Mouse (Mus musculus) myocyte (in vitro differentiated cells): ENCODE measurements around the gene 2210010C04Rik.

Experiments used
- CEBPB ChIP-seq: IDR thresholded peaks from 2 replicates; pipeline ENCODE4 v1.6.1; 2011; ENCODE audit warnings: mild to moderate bottlenecking, moderate library complexity; ENCODE audit not compliant: poor library complexity, insufficient read depth, severe bottlenecking
- E2F4 ChIP-seq: IDR thresholded peaks from one replicate; pipeline ENCODE4 v1.6.1; 2011; ENCODE audit warnings: mild to moderate bottlenecking, control low read depth, moderate library complexity; ENCODE audit not compliant: insufficient read depth
- MAX ChIP-seq: IDR thresholded peaks from one replicate; pipeline ENCODE4 v1.6.1; 2011; ENCODE audit warnings: low read depth, mild to moderate bottlenecking, control low read depth
- MYOD1 ChIP-seq, 3 experiments: IDR thresholded peaks; one replicate each; pipeline ENCODE4 v1.6.1; 2011; ENCODE audit warnings: control low read depth in 2 of 3, low read depth in 2 of 3, mild to moderate bottlenecking in 2 of 3, moderate library complexity in 1 of 3; ENCODE audit not compliant: insufficient read length in 2 of 3, control insufficient read depth in 1 of 3
- MYOG ChIP-seq, 3 experiments: IDR thresholded peaks; one replicate each; pipeline ENCODE4 v1.6.1; 2011; ENCODE audit warnings: control low read depth in 2 of 3, low read depth in 2 of 3, mild to moderate bottlenecking in 2 of 3; ENCODE audit not compliant: insufficient read length in 2 of 3, control insufficient read depth in 1 of 3, insufficient read depth in 1 of 3
- POLR2A ChIP-seq: IDR thresholded peaks from one replicate; pipeline ENCODE4 v1.6.1; 2011; ENCODE audit warnings: low read depth, mild to moderate bottlenecking, control low read depth, moderate library complexity; ENCODE audit not compliant: insufficient read length
- REST ChIP-seq: IDR thresholded peaks from one replicate; pipeline ENCODE4 v1.6.1; 2011; ENCODE audit warnings: mild to moderate bottlenecking, control low read depth, moderate library complexity; ENCODE audit not compliant: insufficient read depth, insufficient read length
- SRF ChIP-seq: IDR thresholded peaks from one replicate; pipeline ENCODE4 v1.6.1; 2011; ENCODE audit warnings: low read depth; ENCODE audit not compliant: control insufficient read depth, insufficient read length
- TCF12 ChIP-seq: IDR thresholded peaks from one replicate; pipeline ENCODE4 v1.6.1; 2011; ENCODE audit warnings: mild to moderate bottlenecking, control low read depth; ENCODE audit not compliant: poor library complexity, insufficient read depth, severe bottlenecking
- TCF3 ChIP-seq: IDR thresholded peaks from one replicate; pipeline ENCODE4 v1.6.1; 2011; ENCODE audit warnings: low read depth, control low read depth; ENCODE audit not compliant: insufficient read length
- USF1 ChIP-seq: IDR thresholded peaks from one replicate; pipeline ENCODE4 v1.6.1; 2011; ENCODE audit warnings: low read depth, mild to moderate bottlenecking, control low read depth, moderate library complexity

DNA sequence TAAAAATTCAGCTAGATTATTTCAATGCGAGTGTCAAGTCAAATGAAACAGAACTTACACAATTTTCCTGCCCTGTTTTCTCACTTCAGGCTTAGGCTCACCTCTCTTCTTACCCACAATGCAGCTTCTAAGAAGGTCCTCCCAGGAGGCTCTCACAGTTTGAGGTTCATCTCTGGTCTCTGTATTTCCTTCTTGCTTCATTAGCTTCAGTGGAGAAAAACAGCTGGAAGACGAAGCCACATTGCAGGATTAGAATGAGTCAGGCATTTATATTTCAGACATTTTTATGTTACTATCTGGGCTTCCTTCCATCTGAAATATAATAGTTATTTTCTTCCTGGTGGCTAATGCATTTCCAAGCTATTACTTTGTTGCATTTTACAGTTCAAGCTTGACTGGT, 40.4 kb upstream of the 2210010C04Rik start:
- no peak for TF ChIP-seq POLR2A
- no peak for TF ChIP-seq E2F4
- no peak for TF ChIP-seq MAX
- TF ChIP-seq TCF3: no peak
- TF ChIP-seq TCF12: no peak
- TF ChIP-seq CEBPB: 0 out of 2 replicates have a peak, but pooled peaks have one; percentile 6
- no peak for TF ChIP-seq USF1
- TF ChIP-seq SRF: no peak
- TF ChIP-seq MYOG (IDR thresholded peaks at IDR 0.05; ENCODE audit: control insufficient read depth in 1 of 3, insufficient read depth in 1 of 3, insufficient read length in 2 of 3, low read depth in 2 of 3): no peak
- no peak for TF ChIP-seq MYOD1 (IDR thresholded peaks at IDR 0.05; ENCODE audit: control insufficient read depth in 1 of 3, insufficient read length in 2 of 3, low read depth in 2 of 3)
- TF ChIP-seq REST: no peak
